Mouse (Mus musculus) MEL (cell line): ENCODE results near the gene Wdr18. TPM values are rescaled to one million over a fixed set of nuclear protein-coding genes. Genes with fewer than 3 reads are reported as not detected.

Experiments
- DNase-seq: peaks from one replicate; pipeline ENCODE4 v3.0.0; 2011; ENCODE audit warnings: low read depth, low spot score
- H3K27ac ChIP-seq: 2 replicates; pipeline ENCODE4 v1.5.1; 2012; ENCODE audit warnings: low read depth, mild to moderate bottlenecking, control low read depth, low read length, moderate library complexity; ENCODE audit not compliant: control insufficient read depth
- H3K27me3 ChIP-seq, 2 experiments: fragments of 150-350 bp in 1 of 2; sonication (generic) in 1 of 2; 2 replicates each; pipeline ENCODE4 v1.6.1; 2012; ENCODE audit warnings: low read length in 2 of 2, mild to moderate bottlenecking in 2 of 2, improper control_type of control experiment in 1 of 2, moderate library complexity in 1 of 2; ENCODE audit not compliant: insufficient read depth in 2 of 2, control insufficient read depth in 1 of 2
- H3K36me3 ChIP-seq, 2 experiments: 2 replicates each; pipeline ENCODE4 v1.6.1; 2012 to 2014; ENCODE audit warnings: low read length in 2 of 2, improper control_type of control experiment in 1 of 2, inconsistent platforms in 1 of 2, mild to moderate bottlenecking in 1 of 2; ENCODE audit not compliant: insufficient read depth in 2 of 2, control insufficient read depth in 1 of 2
- H3K4me1 ChIP-seq, 2 experiments: fragments of 150-350 bp in 1 of 2; sonication (generic) in 1 of 2; 2 replicates each; pipeline ENCODE4 v1.6.1; 2012; ENCODE audit warnings: low read length in 2 of 2, improper control_type of control experiment in 1 of 2, mild to moderate bottlenecking in 1 of 2; ENCODE audit not compliant: insufficient read depth in 2 of 2, control insufficient read depth in 1 of 2
- H3K4me3 ChIP-seq, 2 experiments: fragments of 150-350 bp in 1 of 2; sonication (generic) in 1 of 2; 2 replicates each; pipeline ENCODE4 v1.5.1; 2012; ENCODE audit warnings: low read depth in 2 of 2, low read length in 2 of 2, mild to moderate bottlenecking in 2 of 2, moderate library complexity in 2 of 2, control low read depth in 1 of 2, improper control_type of control experiment in 1 of 2; ENCODE audit not compliant: control insufficient read depth in 1 of 2, insufficient read depth in 1 of 2
- H3K79me2 ChIP-seq: 2 replicates; pipeline ENCODE4 v1.6.1; 2012; ENCODE audit warnings: mild to moderate bottlenecking, low read length, moderate library complexity; ENCODE audit not compliant: control insufficient read depth, poor library complexity, insufficient read depth
- H3K9ac ChIP-seq: 2 replicates; pipeline ENCODE4 v1.6.1; 2012; ENCODE audit warnings: low read depth, mild to moderate bottlenecking, control low read depth, low read length, moderate library complexity; ENCODE audit not compliant: control insufficient read depth, poor library complexity, severe bottlenecking
- H3K9me3 ChIP-seq: fragments of 150-350 bp; sonication (generic); replicated peaks from 2 replicates; pipeline ENCODE4 v1.6.1; 2012; ENCODE audit warnings: mild to moderate bottlenecking, low read length, improper control_type of control experiment, moderate library complexity; ENCODE audit not compliant: insufficient read depth
- ELF1 ChIP-seq: IDR thresholded peaks from 2 replicates; pipeline ENCODE4 v1.6.1; 2014; ENCODE audit warnings: low read depth, mild to moderate bottlenecking, inconsistent platforms, low read length, improper control_type of control experiment, moderate library complexity
- EP300 ChIP-seq, 2 experiments: IDR thresholded peaks; 2 replicates each; pipeline ENCODE4 v1.6.1; 2011; ENCODE audit warnings: improper control_type of control experiment in 2 of 2, low read length in 2 of 2, low read depth in 1 of 2, mild to moderate bottlenecking in 1 of 2
- JUND ChIP-seq: IDR thresholded peaks from 2 replicates; pipeline ENCODE4 v1.6.1; 2011; ENCODE audit warnings: low read depth, mild to moderate bottlenecking, improper control_type of control experiment, low read length
- MAFK ChIP-seq: IDR thresholded peaks from 2 replicates; pipeline ENCODE4 v1.6.1; 2011; ENCODE audit warnings: low read depth, mild to moderate bottlenecking, low read length, improper control_type of control experiment, borderline replicate concordance
- MAZ ChIP-seq: IDR thresholded peaks from 2 replicates; pipeline ENCODE4 v1.6.1; 2012; ENCODE audit warnings: low read depth, mild to moderate bottlenecking, inconsistent platforms, low read length, improper control_type of control experiment
- MXI1 ChIP-seq: IDR thresholded peaks from 2 replicates; pipeline ENCODE4 v1.6.1; 2011; ENCODE audit warnings: mild to moderate bottlenecking, low read depth, low read length, improper control_type of control experiment
- POLR2AphosphoS2 ChIP-seq: IDR thresholded peaks from 2 replicates; pipeline ENCODE4 v1.6.1; 2011; ENCODE audit warnings: low read length, improper control_type of control experiment
- POLR2AphosphoS5 ChIP-seq: IDR thresholded peaks from 2 replicates; pipeline ENCODE4 v1.6.1; 2012; ENCODE audit warnings: low read depth, borderline replicate concordance, mild to moderate bottlenecking, inconsistent platforms, low read length, moderate library complexity, mixed read lengths
- RCOR1 ChIP-seq: IDR thresholded peaks from 2 replicates; pipeline ENCODE4 v1.6.1; 2012; ENCODE audit warnings: low read depth, mild to moderate bottlenecking, inconsistent platforms, low read length, improper control_type of control experiment
- SMC3 ChIP-seq: IDR thresholded peaks from 2 replicates; pipeline ENCODE4 v1.6.1; 2011; ENCODE audit warnings: low read depth, low read length, improper control_type of control experiment
- ZC3H11A ChIP-seq: IDR thresholded peaks from 2 replicates; pipeline ENCODE4 v1.6.1; 2012; ENCODE audit warnings: low read depth, mild to moderate bottlenecking, inconsistent platforms, low read length, improper control_type of control experiment
- ZMIZ1 ChIP-seq: IDR thresholded peaks from 2 replicates; pipeline ENCODE4 v1.6.1; 2012; ENCODE audit warnings: low read depth, mild to moderate bottlenecking, inconsistent platforms, low read length, improper control_type of control experiment, moderate library complexity
- ZNF384 ChIP-seq: IDR thresholded peaks from 2 replicates; pipeline ENCODE4 v1.6.1; 2012; ENCODE audit warnings: low read depth, mild to moderate bottlenecking, inconsistent platforms, low read length, improper control_type of control experiment
- polyA plus RNA-seq, 2 experiments: library from polyadenylated mRNA; stranded (reverse) in 1 of 2; unstranded in 1 of 2; fragments of >175 nt in 1 of 2; fragments of >200 nt in 1 of 2; gene quantifications; 2 replicates each; pipeline versions ENCODE4 v1.2.1 to v1.2.4; 2012; ENCODE audit warnings: low replicate concordance in 2 of 2, low read depth in 1 of 2; ENCODE audit not compliant: insufficient read length in 2 of 2, insufficient read depth in 1 of 2, missing spikeins in 1 of 2
- total RNA-seq: library from RNA; depleted of rRNA; stranded (reverse); fragments of 300-350 nt; gene quantifications from 2 replicates; pipeline ENCODE4 v1.2.3, GENCODE M21; 2012

Gene Wdr18
- total and polyA plus RNA-seq, 3 experiments: 89.5 to 107 TPM; not detected in 1

DNA sequence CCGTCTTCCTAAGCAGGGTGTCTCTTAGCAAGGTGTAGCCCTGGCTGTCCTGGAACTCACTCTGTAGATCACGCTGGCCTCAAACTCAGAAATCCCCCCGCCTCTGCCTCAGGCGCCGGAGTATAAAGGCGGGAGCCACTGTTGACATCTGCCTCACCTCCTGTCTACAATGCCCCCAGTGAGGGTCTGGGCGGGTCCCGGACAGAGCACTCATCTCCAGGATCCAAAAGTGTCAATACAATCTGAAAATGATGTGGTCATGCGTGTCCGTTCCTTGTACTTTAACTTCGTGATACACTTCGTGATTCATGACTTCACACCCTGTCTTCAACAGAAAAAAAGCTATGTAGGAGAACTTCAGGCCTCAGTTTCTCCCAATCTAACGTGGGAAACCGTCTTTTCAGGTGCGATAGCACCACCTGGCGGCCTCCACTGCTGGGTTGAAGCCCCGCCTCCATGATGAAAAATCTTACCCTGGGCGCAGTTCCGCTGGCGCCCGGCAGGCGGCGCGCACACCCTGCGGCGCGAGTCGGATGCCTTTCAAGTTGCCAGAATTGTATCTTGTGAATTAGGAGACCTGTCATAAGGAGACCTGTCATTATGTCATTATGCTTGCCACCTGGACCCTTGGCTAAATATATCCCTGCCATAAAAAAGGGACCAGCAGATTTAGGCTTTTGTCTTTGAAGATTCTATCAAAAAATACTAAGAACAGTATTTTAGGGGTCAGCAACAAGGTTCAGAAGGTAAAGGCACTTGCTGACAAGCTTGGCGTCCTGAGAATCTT lies 34.8 kb upstream of the Wdr18 start (continued):
- 0 out of 2 replicates have a peak, but pooled peaks have one; percentile 10 for TF ChIP-seq MAZ
- TF ChIP-seq ZMIZ1: no peak
- no peak for TF ChIP-seq POLR2AphosphoS2
- no peak for TF ChIP-seq POLR2AphosphoS5
- TF ChIP-seq, all 39 proteins: peak for 16

DNA sequence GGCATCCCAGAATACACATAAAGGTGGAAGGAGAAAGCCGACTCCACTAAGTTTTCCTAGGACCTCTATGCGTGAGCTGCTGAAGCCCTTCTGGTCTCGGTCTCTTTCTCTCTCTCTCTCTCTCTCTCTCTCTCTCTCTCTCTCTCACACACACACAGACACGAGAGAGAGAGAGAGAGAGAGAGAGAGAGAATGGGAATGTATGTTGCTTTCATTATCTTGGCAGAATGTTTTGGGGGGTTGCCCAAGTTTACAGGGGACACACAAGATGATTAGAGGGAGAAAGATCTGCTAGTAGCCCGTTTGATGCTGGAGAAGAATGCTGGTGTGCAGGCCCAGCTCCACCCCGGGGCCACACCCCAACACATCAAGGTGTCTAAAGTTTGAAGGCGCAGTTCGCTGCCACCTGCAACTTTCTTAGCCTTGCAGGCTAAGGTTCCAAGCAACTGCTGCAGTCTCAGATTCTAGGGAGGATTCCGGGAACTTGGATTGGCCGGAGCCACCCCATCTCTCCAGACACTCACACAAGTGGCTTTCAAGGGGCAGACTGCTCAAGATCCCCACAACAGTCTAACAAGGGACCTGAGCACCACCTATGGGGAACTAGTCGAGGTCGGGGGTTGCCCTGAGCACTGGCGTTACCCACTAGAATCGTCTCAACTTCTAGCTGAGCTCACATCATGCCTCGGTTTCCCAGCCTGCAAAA lies 34.0 kb upstream of the Wdr18 start:
- TF ChIP-seq RCOR1 (no peak), ELF1 (0 out of 2 replicates have a peak, but pooled peaks have one; percentile 4), ZNF384 (no peak), SMC3 (peak; percentile 5; the same call in 1 of the 2 replicates), POLR2AphosphoS2 (0 out of 2 replicates have a peak, but pooled peaks have one; percentile 27), EP300 (IDR thresholded peaks at IDR 0.05; ENCODE audit: low read depth in 1 of 2, low read length in 2 of 2) (no peak), MAZ (0 out of 2 replicates have a peak, but pooled peaks have one; percentile 3), MXI1 (peak; percentile 52; the same call in 1 of the 2 replicates), MAFK (no peak), JUND (peak; percentile 92), ZC3H11A (no peak)
- TF ChIP-seq, all 39 proteins: peak for 6
- H3K79me2 ChIP-seq: peaks cover 9% of the 10 kb centered on the region
- no peaks in the 10 kb centered on the region; a peak in 1 of 4 replicates for H3K36me3 ChIP-seq
- H3K9ac ChIP-seq: peak overlapping the region; percentile 87
- peak overlapping the region; percentile 53 to 90 for H3K4me3 ChIP-seq
- DNase-seq: peak; percentile 70
- H3K4me1 ChIP-seq: peaks cover 0 to 6% of the 10 kb centered on the region in 2 experiments; a peak in 1 of 4 replicates
- no peaks in the 10 kb centered on the region for H3K27me3 ChIP-seq
- peak overlapping the region; percentile 76 for H3K27ac ChIP-seq
- H3K9me3 ChIP-seq: no peaks in the 10 kb centered on the region
